Mouse (Mus musculus) right cerebral cortex, adult 18-20 months (tissue): ENCODE data around the gene Vmn1r117.
"Not testable (repeated sequence)": the region's sequence is repeated elsewhere in the genome, so short reads cannot be mapped to it uniquely, and the experiment has no call there.

ENCODE experiments used
- DNase-seq: peaks from one replicate; pipeline ENCODE4 v3.0.0; 2022; ENCODE audit warnings: mixed read lengths

Gene Vmn1r117

GRCm38 (mm10) chr7:20884021-20884420 lies at the start of gene Vmn1r117:
Gene Vmn1r117 (minus strand): TSS chr7:20884121.
- DNase-seq = not testable (repeated sequence)

DNA sequence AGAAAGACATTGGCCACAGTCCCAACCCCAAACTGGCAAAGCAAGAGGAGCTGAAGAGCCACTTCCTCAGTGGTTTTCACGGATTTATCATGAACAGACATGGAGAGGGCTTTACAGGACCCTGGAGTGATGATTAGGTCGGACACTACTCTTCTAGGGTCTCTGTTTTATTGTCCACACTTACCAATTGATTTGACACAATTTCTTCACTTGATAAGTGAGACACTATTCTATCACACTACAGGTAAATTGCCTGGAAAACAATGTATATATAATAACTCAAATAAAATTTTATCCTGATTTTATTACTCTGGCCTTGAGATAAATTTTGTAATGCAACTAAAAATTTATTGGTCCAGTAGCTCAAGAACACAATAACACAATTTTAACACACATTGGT lies 28.3 kb upstream of the Vmn1r117 start, which contains the start of gene Vmn1r118:
Gene Vmn1r118 (minus strand): TSS at position 101 of the 400 bp plus-strand sequence.
- DNase-seq = not testable (repeated sequence)

GRCm38 (mm10) chr7:20871956-20872355 lies 12.0 kb downstream of the Vmn1r117 start, which contains the start of gene Vmn1r116:
Gene Vmn1r116 (plus strand): TSS chr7:20872256.
- DNase-seq = not testable (repeated sequence)

DNA sequence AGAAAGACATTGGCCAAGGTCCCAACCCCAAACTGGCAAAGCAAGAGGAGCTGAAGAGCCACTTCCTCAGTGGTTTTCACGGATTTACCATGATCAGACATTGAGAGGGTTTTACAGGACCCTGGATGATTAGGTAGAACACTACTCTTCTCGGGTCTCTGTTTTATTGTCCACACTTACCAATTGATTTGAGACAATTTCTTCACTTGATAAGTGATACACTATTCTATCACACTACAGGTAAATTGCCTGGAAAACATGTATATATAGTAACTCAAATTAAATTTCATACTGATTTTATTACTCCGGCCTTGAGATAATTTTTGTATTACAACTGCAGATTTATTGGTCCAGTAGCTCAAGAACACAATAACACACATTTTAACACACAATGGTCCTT lies 39.0 kb downstream of the Vmn1r117 start, which contains the start of gene Vmn1r115:
Gene Vmn1r115 (minus strand): TSS at position 101 of the 400 bp plus-strand sequence.
- not testable (repeated sequence) for DNase-seq
